Mouse (Mus musculus) bone marrow, adult 2 months (tissue): Measurements from ENCODE around the gene Tcf20.
A peak's percentile ranks its signal among the peaks of the same experiment; 100 is the strongest.

ENCODE experiments used
- CTCF ChIP-seq: fragments of 200-500 bp; IDR thresholded peaks from 2 replicates; pipeline ENCODE4 v1.5.1; 2011; ENCODE audit warnings: low read length, control low read depth; ENCODE audit not compliant: control insufficient read depth, insufficient read depth
- POLR2A ChIP-seq: fragments of 200-500 bp; IDR thresholded peaks from 2 replicates; pipeline ENCODE4 v1.6.1; 2011; ENCODE audit warnings: low read depth, mild to moderate bottlenecking, control low read depth, low read length, borderline replicate concordance; ENCODE audit not compliant: control insufficient read depth

DNA sequence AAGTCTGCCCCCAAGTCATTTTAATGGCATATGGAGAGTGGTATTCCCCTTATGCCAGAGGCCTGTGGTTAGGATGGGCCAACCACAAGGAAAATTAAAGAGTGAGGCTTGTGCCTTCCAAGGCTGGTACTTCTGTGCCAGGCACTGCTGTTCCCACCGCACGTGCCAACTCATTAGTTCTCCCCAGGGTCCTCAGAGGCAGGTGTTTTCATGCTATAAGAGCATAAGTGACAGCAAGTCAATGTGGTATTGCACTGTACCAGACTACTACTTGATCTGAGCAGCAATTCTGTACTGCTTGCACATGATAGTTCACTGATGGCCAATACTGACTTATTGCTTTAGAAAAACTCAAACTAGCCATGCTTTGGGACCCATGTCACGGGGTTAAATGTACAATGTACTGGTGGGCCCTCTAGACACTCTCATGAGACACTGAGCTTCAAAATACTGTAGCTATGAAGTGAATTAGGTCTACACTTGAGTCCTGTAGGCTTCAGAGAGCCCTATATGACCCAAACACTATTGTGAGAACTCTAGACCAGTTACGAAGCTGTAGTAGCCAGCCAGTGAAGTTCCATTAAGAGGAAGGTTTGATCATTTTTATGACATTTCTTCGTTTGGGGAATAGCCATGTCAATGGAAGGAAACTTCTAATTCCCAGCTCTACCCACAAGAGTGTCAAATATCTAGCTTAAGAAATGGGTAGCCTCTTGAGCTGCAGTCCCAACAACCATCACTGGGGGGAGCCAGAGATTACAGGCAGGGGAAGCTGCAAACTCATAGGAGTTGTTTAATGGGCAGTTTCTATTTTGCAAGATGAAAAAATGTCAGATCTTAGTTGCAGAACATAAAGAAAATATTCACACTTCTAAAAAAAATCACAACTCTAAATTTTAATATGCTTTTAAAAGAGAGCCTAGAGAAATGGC is 182.7 kb downstream of the Tcf20 start:
- TF ChIP-seq CTCF (peak; percentile 83), POLR2A (no peak)
